Mouse (Mus musculus) layer of hippocampus, postnatal 36 days (tissue): ENCODE measurements around the gene Efs. TPM values are rescaled to one million over a fixed set of nuclear protein-coding genes. Genes with fewer than 3 reads are reported as not detected.
"Not testable (repeated sequence)": the region's sequence is repeated elsewhere in the genome, so short reads cannot be mapped to it uniquely, and the experiment has no call there.

Experiments
- DNase-seq, 2 experiments: peaks; one replicate each; pipeline ENCODE4 v3.0.0; 2022
- total RNA-seq, 2 experiments: library from RNA; stranded (reverse); gene quantifications; 2 replicates each; pipeline ENCODE4 v1.2.3; 2021

The Efs gene
- total RNA-seq, 2 experiments from 2014 or later, result 10.3 to 11.7 TPM

DNA sequence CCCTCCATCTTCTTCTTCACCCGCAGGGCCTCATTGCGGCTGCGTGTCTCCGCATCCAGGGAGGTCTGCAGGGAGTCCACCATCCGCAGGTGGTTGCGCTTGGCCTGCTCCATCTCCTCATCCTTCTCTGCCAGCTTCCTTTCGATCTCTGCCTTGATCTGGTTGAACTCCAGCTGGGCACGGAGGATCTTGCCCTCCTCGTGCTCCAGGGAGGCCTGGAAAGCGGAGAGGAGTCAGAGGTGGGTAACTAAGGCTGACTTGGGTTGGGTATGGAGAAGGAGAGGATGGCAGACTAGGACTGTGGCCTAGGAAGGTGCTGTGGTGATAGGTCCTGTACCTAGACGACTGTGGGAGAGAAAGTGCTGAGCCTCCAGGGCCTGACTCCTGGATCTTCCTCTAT, 21.1 kb upstream of the Efs start:
- DNase-seq, result not testable (repeated sequence)

DNA sequence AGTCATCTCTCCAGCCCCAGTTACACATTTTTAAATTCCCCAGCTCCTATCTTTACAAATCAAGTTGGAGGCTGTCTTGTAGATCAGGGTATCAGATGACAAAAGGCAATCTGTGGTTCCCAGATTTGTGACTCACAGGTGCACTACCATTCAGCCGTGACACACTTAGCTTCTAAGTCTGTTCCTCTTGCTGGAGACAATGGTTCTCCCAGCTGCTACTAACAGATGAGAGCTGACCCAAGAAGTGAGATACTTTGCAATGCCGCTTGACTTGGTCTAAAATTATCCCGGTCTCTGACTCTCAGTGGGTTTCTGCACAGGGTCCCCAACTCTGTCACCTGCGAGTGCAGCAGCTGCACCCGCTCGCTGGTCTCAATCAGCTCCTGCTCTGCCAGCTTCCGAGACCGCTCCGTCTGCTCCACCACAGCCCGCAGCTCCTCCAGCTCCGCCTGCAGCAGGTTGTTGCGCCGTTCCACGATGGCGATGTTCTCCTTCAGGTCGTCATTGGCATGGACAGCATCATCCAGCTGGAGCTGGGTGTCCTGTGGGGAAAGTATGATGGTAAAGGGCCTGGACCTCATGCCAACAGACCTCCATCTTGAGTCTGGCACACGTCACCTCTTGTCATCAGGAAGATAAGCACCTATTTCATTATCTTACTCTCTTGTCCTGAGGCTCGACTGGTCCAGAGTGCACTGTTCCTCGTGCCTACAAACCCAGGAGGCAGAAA, 20.2 kb upstream of the Efs start:
- DNase-seq, result no peak

DNA sequence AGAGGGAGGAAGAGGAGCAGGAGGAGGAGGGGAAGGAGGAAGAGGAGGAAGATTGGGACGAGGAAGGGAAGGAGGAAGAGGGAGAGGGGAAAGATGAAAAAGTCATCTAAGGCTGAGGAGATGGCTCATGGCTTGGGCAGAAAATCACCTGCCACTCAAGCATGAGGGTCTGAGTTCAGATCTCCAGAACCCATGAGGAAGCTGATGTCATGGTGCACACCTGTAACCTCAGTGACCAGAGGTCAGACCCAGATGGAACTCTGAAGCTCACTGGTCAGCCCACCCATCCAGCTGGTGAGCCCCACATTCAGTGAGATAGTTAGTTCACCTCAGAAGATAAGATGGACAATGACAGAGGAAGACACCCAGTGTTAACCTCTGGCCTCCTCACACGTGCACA, 19.0 kb upstream of the Efs start:
- DNase-seq, result no peak

DNA sequence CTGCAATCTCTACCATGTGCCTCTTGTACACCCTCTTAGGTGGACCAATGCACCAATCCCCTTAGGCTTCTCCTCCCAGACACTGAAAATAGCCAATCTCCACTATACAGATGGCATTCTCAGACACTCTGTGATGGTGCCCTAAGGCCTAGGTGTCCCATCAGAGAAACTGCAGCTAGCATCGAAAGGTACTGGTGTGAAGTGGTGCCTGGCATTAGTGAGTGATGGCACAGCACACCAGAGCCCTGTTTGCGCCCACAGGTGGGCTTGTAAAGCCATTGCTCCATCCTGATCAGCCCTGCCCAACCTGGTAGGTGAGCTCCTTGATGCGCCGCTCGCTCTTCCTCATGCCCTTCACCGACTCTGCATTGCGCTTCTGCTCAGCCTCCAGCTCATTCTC, 18.0 kb upstream of the Efs start:
- DNase-seq, result no peak

DNA sequence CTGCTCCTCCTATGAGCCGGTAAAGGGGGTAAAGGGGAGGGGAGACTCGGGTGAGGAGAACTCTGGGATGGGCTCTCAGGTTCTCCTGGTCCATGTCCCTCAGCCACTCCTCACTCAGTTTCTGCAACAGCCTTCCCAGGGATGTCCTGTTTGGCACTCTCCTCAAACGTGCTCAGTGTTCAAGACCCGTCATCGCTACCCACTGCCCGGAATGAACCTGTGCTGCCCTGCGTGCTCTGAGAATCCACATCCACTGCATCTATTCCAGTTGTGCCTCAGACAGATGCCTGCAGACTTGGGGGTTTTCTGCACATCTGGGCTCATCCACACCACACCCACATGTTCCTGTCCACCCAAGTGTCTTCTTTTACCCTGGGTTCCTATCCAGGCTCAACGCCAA, 16.6 kb upstream of the Efs start:
- DNase-seq, result no peak

DNA sequence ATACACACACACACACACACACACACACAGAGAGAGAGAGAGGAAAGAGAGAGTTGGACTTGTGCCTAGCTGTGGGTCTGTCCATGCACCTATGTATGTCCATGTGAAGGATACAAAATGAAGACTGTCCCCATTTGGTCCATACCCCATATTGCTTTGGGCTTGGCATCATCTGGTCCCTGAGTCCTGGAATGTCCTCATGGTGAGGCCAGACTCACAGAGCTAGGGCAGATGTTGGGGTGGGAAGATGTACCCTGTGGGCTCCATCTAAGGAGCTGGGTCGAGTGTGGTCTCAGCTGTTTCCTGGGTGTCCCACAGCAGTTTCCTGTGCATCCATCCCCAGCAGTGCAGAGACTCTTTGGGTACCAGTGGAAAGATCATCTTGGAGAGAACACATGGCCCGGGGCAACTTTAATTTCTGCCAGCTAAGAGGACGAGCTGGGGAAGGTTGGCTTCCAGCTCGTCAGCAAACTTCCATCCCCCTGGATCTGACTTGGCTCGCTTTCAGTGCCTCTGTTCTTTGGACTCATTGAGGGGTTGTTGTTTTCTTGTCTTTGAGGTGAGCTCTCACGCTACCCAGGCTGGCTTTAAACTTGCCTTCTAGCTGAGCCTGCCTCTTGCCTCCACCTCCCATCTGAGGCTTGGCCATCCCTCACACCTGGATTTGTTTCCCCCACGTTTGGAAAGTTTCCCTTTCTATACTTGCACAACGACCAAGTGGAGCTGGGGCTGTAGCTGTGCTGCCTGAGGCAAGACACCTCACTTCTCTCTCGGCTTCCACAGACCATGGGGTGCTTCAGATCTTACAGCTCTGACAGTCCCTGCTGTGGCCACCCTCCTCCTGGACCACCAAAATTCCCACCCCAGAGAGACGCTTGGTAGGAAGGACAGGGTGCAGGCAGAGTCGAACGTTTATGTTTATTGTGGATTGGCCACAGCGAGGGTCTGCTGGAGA, 15.4 kb upstream of the Efs start:
- no peak for DNase-seq

DNA sequence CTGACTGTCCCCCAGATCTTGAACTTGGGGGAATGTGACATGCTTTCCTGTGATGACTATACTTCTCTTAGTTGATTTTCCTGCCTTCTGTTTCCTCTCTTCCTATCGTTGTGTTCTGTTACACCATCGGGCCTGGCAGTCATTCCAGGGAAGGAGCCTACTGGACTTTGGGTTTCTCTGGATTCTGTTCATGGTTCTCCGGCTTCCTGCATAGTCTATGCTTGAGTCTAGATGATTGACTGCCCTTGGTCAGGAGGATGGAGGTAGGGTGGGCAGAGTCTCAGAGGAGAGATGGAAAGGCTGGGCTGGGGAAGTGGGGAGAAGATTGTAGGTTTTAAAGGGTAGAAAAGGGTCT, 14.2 kb upstream of the Efs start:
- no peak for DNase-seq

DNA sequence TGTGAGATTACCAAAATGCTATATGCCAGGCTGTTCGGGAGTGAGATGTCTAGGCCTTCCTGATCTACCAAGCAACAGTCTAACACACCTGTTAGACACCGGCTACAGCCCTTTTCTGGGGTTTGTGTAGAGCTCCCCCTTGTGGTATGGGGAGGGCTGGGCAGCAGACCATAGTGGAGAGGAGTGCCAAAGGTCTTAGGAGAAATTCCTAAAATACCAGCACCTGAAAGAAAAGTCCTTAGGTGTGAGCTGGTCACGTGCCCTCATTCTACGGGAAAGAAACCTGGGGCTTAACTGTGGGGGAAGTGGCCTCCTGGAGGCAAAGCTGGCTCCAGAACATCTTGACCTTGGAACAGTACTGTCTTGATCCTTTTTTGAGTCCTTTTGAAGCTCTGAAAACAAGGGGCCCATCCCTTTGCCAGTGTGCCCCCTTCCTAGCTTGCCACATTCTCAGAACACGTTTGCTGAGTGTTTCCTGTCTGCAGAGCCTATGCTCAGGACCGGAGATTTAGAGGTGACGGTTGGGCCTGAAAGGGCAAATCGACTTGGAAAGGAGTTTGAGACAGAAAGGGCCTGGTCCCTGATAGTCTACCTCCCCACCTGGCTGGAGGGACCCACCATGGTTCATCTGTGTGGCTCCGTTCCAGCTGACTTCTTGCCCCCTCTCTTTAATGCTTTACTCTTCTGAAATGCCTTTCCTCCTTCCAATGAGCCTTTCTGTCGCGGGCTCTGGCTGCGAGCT, 13.7 kb upstream of the Efs start:
- DNase-seq, result peak; percentile 46 to 56

DNA sequence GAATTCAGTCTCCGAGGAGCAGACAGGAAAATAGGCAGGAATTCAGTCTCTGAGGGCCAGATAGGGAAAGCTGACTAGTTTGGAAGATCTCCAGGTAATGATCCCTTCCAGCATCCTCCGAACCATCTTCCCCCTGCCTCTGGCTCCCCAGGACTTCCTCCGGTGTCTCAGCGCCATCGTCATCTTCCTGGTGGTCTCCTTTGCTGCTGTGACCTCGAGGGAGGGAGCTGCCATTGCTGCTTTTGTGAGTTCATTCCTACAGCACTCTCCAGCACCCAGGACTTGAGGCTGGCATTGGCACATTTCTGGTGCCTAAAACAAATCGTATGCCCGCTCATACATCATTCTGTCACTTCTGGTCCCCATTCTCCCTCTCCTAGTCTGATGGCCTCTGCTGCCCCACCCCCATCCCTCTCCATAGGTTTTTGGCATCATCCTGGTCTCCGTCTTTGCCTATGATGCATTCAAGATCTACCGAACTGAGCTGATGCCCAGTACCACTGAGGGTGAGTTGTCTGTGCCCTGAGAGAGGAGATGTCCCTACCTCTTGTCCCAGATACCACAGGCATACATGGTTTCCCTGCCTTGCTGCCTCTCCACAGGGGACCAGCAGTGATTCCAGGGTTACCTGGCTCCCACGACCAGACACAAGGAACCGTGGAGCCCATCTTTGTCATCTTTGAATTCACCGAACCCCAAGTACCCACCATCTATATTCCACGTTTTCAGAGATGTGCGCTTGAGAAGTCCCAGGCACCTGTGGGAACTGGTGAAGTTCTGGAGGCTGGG, 12.7 kb upstream of the Efs start:
- DNase-seq, result no peak

DNA sequence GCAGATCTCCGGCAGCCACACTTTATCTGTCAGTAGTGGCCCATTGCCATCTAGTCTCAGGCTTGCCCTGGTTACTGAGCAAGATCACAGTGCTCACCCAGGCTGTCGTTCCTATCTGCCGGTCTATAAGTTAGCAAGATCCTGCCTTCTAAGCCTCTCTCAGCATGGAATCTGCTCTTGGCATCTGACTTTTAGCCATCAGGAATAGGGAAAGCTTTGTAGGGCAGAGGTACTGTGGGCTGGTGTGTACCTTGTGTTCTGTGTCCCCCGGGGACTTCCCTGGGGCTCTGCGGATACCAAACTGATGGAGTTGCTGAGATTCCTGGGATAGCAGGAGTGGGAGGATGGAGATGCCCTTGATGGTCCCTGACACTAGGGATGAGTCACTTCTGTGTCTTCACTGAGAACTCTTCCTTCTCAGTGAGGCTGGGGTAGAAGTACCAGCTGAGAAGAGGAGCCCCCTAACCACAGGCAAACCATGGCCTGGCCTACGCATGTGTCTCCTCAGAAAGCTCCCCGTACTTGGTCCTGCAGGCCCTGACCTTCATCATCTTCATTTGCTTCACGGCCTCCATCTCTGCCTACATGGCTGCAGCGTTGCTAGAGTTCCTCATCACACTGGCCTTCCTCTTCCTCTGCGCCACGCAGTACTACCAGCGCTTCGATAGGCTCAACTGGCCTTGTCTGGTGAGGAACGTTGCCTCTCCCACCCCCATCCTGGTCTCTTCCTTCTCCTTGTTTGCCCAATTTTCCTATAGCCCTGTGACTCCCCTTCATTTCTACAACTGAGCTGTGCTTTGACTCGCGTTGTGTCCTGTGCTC, 11.6 kb upstream of the Efs start:
- DNase-seq, result no peak

DNA sequence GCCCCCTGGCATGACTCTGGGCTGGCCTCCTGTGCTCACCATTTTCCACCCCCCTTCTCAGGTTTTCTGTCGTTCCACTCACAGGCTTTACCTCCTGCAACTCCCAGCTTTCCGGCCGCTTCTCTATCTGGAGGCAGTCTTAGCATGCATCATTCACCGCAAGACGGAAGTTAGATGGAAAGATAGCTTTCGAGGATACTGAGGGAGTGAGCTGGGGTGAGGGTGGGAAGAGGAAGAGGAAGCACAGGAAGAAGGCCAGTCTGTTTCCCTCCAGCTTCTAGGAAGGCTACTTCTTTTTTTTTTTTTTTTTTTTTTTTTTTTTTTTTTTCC, 10.9 kb upstream of the Efs start:
- DNase-seq, result no peak

DNA sequence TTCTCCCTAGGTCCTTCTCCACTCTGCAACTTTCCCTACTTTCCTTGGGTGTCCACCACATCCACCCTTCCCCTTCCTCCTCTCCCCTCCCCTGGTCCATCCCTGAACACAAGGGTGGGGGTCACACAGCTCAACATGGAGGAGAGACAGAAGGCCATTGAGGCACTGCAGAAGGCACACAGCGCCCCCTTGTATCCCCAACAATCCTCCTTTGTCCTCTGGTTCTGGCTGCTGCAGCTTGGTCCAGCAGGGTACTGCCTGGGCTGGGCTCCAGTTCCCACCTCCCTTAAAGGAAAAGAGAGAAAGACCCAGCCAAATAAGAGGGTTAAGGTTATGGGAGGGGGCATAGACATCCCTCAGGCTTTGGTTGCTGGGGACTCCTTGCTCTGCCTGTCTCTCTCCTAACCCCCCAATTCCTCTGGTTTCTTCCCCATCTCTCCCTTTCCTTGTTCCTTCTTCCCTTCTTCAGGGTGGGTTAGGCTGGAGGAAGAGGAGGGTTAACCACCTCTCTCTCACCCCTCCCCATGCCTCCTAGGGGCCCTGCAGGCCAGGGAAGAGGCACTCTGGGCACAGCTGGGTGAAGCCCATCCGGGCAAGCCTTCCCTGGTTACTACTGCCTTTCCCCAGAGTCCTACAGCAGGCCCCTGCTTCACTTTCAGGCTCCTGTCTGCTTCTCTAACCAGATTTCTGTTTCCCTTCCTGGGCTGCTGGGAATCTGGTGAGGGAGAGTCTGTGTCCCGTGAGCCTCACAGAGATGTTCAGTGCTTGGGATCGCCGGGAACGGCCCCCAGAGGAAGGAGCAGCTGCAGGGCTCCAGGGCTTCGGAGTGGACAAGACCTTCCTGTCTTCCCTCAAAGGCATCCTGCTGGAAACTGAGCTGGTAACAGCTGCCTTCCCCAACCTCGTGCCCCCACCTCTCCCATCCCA, 10.2 kb upstream of the Efs start, which contains the start of gene Cmtm5:
Gene Cmtm5, plus strand, starts transcription at position 358 of the 927 bp plus-strand sequence.
- peak; percentile 69 to 74 for DNase-seq

DNA sequence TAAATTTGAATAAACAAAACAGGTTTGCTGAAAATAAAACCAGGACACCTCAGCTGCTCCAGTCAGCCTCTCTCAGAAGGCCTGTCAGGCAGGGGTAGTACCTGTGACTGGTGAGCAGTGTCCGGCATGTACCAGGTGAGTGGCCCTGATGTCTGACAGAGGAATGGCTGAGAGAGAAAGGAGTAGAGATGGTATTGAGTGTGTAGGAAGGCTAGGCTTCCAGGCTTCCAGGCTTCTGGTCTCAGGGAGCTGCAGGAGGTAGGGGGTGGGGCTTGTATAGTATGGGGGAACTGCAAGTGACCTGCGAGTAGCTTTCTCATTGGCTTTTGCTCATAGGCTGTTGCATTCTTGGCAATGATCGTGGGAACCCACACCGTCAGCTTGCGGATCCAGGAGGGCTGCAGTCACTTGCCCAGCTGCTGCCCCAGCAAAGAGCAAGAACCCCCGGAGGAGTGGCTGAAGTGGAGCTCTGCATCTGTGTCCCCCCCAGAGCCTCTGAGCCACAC, 6.8 kb upstream of the Efs start, which contains the start of gene Il25:
Gene Il25, plus strand, starts transcription at position 51 of the 506 bp plus-strand sequence.
- no peak for DNase-seq

DNA sequence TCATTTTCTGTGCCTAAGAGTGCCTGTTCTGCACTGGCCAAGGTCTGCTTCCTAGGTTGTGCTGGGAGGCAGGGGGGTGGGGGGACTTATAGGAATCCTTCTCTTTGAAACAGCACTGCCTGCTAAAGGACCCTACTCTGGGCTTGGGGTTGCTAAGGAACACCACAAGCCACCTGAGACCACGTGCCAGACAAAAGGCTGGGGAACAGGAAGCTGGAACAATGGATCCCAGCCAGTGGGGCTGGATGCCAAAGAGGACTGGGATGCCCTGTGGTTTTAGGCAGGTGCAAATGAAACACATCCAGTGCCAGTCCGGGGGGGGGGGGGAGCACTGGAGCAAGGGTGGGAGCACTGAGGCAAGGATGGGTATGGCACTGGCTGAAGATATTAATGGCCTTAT, 4.5 kb upstream of the Efs start:
- no peak for DNase-seq

DNA sequence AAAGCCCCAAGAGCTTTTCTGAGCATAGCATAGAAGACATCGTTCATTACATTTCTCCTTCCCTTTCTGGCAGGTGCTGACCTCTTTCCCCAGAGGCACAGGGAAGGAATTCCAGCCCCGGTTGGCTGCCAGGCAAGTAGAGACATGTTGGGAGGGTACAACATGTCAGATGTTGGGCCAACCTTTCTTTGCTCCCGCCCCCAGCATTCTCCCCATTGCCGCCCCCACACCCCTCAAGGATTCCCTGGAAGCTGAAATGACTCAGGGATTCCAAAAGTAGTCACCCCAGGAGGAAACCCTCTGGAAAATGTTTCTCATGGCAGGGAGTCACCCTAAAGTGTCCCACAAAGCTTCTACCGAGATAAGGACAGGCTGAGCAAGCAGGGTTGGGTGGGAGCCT, 3.9 kb upstream of the Efs start:
- no peak for DNase-seq

DNA sequence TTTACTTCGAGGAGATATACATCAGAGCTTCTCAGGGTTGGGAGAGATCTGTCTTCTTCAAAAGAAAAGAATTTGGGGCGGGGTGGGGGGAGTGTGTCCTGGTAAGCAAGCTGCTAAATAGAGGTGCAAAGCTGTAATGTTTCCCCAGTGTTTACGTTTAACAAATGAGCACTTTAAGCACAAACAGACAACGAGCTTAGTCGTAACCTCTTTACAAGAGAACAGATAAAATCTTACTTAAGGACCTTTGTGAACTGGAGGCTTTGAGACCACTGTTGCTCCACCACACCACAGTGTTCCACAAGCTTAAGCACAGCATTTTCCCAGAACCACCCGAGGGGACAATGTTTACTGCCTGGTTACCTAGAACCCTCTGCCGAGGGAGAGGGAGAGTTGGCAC, 1.4 kb upstream of the Efs start:
- DNase-seq, result no peak

DNA sequence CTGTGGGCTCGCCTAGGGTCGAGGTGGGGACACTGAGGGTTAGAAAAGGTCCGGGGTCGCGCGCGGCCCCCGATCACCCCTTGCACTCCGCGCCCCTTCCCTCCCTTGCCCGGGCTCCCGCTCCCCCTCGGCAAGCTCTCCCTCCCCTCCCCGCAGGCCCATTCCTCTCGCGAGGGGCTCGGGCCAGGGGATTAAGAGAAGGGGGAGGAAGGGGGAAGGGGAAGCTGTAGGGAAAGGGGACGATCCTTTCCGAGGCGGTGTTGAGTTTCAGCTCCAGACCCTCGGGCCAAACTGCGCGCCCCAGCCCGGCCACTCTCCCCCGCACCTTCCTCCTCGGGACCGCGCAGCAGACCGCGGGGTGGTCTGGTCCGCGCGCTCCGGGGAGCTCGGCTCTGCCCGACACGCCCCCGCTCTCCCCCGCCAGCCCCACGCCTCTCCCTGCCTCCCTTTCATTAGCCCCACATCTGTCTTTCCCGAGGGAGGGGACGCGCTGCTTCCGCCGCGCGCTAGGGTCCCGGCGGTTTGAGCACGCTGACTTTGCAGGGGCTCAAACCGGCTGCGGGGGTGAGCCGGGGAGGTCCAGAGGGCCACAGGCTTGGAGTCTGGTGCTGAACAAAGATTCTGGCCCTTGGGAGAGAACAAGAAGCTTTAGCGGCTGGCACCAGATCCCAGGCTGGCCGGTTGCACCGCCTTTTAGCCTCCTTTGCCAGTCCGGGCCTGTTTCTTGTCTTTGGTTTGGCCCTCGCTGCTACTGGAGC, 654 bp upstream of the Efs start:
- DNase-seq, result peak; percentile 36 to 45

DNA sequence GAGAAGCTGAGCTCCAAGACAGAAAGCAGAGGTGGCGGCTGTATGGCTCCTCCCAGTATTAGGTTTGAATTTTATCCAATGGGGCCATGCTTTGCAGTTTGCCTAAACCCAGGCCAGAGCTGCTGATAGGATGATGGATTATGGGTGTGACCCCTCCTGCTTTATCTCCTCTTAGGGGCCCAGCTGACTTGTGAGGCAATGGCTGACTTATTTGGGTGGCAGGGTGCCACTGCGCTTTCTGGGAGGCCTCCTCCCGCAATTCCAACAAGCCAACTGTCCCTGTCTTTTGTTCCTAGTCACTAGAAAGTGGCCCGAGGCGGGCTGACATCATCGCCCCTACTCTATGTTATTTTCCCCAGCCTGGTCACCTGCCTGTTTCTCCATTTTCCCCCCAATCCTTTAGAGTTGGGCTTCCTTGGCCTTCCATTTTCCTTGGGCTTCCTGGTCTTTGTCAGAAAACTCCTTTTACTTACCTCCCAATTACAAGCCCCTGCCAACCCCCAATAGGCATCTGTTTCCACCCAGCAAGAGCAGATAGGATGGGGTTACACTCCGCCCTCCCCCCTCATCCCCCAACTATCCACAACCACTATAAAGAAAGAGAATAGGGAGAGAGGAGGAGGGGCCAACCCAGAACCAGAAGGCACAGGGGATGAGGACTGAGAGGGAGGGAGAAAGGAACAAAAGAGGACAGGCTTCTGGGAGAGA, 1.1 kb downstream of the Efs start:
- no peak for DNase-seq
